Mouse (Mus musculus): ENCODE results near the gene Cipc. TPM values are rescaled to one million over a fixed set of nuclear protein-coding genes. Genes with fewer than 3 reads are reported as not detected.

Cipc gene
- polyA plus RNA-seq, 1 experiment from 2014 or later, result 32.2 TPM

GRCm38 (mm10) chr12:87000151-87000839 is 53.5 kb downstream of the Cipc start:
- Histone ChIP-seq H3K4me1 (replicated peaks; ENCODE audit: control insufficient read depth, insufficient read depth, low read length) (no peaks in the 10 kb centered on the region), H3K4me3 (ENCODE audit: low read depth, low read length) (no peak overlapping the region), H3K4me2 (replicated peaks; ENCODE audit: low read depth, low read length) (no peak overlapping the region), H3K9me3 (ENCODE audit: control insufficient read depth, low read length) (no peaks in the 10 kb centered on the region), H3K27ac (ENCODE audit: low read depth, low read length) (no peak overlapping the region), H3K9ac (ENCODE audit: low read depth, low read length) (no peak overlapping the region), H3K27me3 (ENCODE audit: control insufficient read depth, insufficient read depth, low read length) (no peaks in the 10 kb centered on the region), H3K36me3 (ENCODE audit: control insufficient read depth, insufficient read depth, low read length) (no peaks in the 10 kb centered on the region)
- DNase-seq (ENCODE audit: low spot score), result peak; percentile 62
- WGBS, result 71% methylated on average over 5 of the region's 5 CpGs
- peak; percentile 10; the same call in 1 of the 2 replicates for ATAC-seq (ENCODE audit: low FRiP score)

DNA sequence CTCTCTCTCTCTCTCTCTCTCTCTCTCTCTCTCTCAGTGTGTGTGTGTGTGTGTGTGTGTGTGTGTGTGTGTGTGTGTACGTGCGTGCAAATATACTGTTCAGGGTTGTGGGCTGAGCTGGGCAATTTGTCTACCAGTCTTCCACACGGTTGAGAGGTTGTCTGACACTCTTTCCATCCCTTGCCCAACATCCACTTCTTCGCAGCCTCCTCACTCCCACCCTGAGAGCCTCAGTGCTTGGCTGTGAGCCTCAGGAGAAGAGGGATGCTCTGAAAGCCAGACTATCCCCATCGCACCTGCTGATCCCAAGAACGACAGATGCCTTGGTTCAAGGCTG is 54.0 kb downstream of the Cipc start:
- H3K4me1 ChIP-seq (replicated peaks; ENCODE audit: control insufficient read depth, insufficient read depth, low read length), result no peaks in the 10 kb centered on the region

GRCm38 (mm10) chr12:87002209-87002608 is 55.4 kb downstream of the Cipc start:
- H3K9ac ChIP-seq (ENCODE audit: low read depth, low read length), result no peak overlapping the region
- H3K4me2 ChIP-seq (replicated peaks; ENCODE audit: low read depth, low read length), result no peak overlapping the region
- no peaks in the 10 kb centered on the region for H3K36me3 ChIP-seq (ENCODE audit: control insufficient read depth, insufficient read depth, low read length)
- 62% methylated on average over 7 of the region's 7 CpGs for WGBS
- no peaks in the 10 kb centered on the region for H3K27me3 ChIP-seq (ENCODE audit: control insufficient read depth, insufficient read depth, low read length)
- ATAC-seq (ENCODE audit: low FRiP score) (no peak), DNase-seq (ENCODE audit: low spot score) (no peak)
- H3K4me1 ChIP-seq (replicated peaks; ENCODE audit: control insufficient read depth, insufficient read depth, low read length), result no peaks in the 10 kb centered on the region
- no peak overlapping the region for H3K27ac ChIP-seq (ENCODE audit: low read depth, low read length)
- H3K9me3 ChIP-seq (ENCODE audit: control insufficient read depth, low read length), result no peaks in the 10 kb centered on the region
- H3K4me3 ChIP-seq (ENCODE audit: low read depth, low read length), result no peak overlapping the region

More for the DNA sequence above, 54.0 kb downstream of the Cipc start:
- H3K4me3 ChIP-seq (ENCODE audit: low read depth, low read length), result no peak overlapping the region
- no peaks in the 10 kb centered on the region for H3K27me3 ChIP-seq (ENCODE audit: control insufficient read depth, insufficient read depth, low read length)
- H3K9ac ChIP-seq (ENCODE audit: low read depth, low read length), result no peak overlapping the region
- DNase-seq (ENCODE audit: low spot score) (no peak), ATAC-seq (ENCODE audit: low FRiP score) (peak; percentile 43; the same call in 1 of the 2 replicates)
- no peak overlapping the region for H3K27ac ChIP-seq (ENCODE audit: low read depth, low read length)
- 43% methylated on average over 6 of the region's 6 CpGs for WGBS
- no peaks in the 10 kb centered on the region for H3K9me3 ChIP-seq (ENCODE audit: control insufficient read depth, low read length)
- no peak overlapping the region for H3K4me2 ChIP-seq (replicated peaks; ENCODE audit: low read depth, low read length)
- H3K36me3 ChIP-seq (ENCODE audit: control insufficient read depth, insufficient read depth, low read length), result no peaks in the 10 kb centered on the region

DNA sequence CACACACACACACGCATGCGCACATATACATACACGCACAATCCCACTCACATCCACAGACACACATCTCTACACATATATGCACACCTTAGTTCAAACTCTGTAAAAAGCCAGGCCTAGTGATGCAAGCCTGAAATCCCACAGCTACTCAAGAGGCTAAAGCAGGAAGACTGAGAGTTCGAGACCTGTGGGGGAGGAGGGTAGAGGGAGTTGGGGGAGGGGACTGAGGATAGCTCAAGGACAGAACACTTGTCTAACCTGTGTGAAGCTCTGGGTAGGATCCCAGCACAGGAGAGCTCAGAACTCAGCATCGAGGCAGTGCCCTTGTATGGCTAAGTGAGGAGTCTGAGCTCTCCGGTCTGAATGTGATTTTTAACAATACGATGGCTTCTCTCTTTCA is 56.0 kb downstream of the Cipc start:
- 68% methylated on average over 7 of the region's 7 CpGs for WGBS
- Histone ChIP-seq H3K4me1 (replicated peaks; ENCODE audit: control insufficient read depth, insufficient read depth, low read length) (no peaks in the 10 kb centered on the region), H3K9ac (ENCODE audit: low read depth, low read length) (no peak overlapping the region), H3K9me3 (ENCODE audit: control insufficient read depth, low read length) (no peaks in the 10 kb centered on the region), H3K27ac (ENCODE audit: low read depth, low read length) (no peak overlapping the region), H3K4me3 (ENCODE audit: low read depth, low read length) (no peak overlapping the region), H3K4me2 (replicated peaks; ENCODE audit: low read depth, low read length) (no peak overlapping the region), H3K36me3 (ENCODE audit: control insufficient read depth, insufficient read depth, low read length) (no peaks in the 10 kb centered on the region), H3K27me3 (ENCODE audit: control insufficient read depth, insufficient read depth, low read length) (no peaks in the 10 kb centered on the region)
- DNase-seq (ENCODE audit: low spot score) (no peak), ATAC-seq (ENCODE audit: low FRiP score) (no peak)

GRCm38 (mm10) chr12:87003606-87004005 is 56.8 kb downstream of the Cipc start:
- no peak overlapping the region for H3K4me2 ChIP-seq (replicated peaks; ENCODE audit: low read depth, low read length)
- no peaks in the 10 kb centered on the region for H3K4me1 ChIP-seq (replicated peaks; ENCODE audit: control insufficient read depth, insufficient read depth, low read length)
- 67% methylated on average over 3 of the region's 3 CpGs for WGBS
- ATAC-seq (ENCODE audit: low FRiP score), result no peak
- DNase-seq (ENCODE audit: low spot score), result no peak
- H3K4me3 ChIP-seq (ENCODE audit: low read depth, low read length), result no peak overlapping the region
- no peaks in the 10 kb centered on the region for H3K36me3 ChIP-seq (ENCODE audit: control insufficient read depth, insufficient read depth, low read length)
- no peaks in the 10 kb centered on the region for H3K9me3 ChIP-seq (ENCODE audit: control insufficient read depth, low read length)
- H3K27ac ChIP-seq (ENCODE audit: low read depth, low read length), result no peak overlapping the region
- no peak overlapping the region for H3K9ac ChIP-seq (ENCODE audit: low read depth, low read length)
- no peaks in the 10 kb centered on the region for H3K27me3 ChIP-seq (ENCODE audit: control insufficient read depth, insufficient read depth, low read length)

- WGBS, result 87% methylated on average over 4 of the region's 4 CpGs
- ATAC-seq (ENCODE audit: low FRiP score) (no peak), DNase-seq (ENCODE audit: low spot score) (no peak)
- Histone ChIP-seq H3K9me3 (ENCODE audit: control insufficient read depth, low read length) (no peaks in the 10 kb centered on the region), H3K9ac (ENCODE audit: low read depth, low read length) (no peak overlapping the region), H3K4me1 (replicated peaks; ENCODE audit: control insufficient read depth, insufficient read depth, low read length) (no peaks in the 10 kb centered on the region), H3K27me3 (ENCODE audit: control insufficient read depth, insufficient read depth, low read length) (no peaks in the 10 kb centered on the region), H3K27ac (ENCODE audit: low read depth, low read length) (no peak overlapping the region), H3K36me3 (ENCODE audit: control insufficient read depth, insufficient read depth, low read length) (no peaks in the 10 kb centered on the region), H3K4me3 (ENCODE audit: low read depth, low read length) (no peak overlapping the region), H3K4me2 (replicated peaks; ENCODE audit: low read depth, low read length) (no peak overlapping the region)
Observed at GRCm38 (mm10) chr12:87004596-87004995, 57.8 kb downstream of the Cipc start.

Other genes starting within 250 kb of the Cipc start
- gene Angel1, start 220.6 kb upstream of the Cipc start, polyA plus RNA-seq (2014; fragmentation: Nextera tagmentation; extraction: Ambion mirVana), result 8.4 and 11.6 TPM in 2 replicates
- not detected in 2 replicates for gene Lrrc74a, start 212.7 kb upstream of the Cipc start, polyA plus RNA-seq (2014; fragmentation: Nextera tagmentation; extraction: Ambion mirVana)
- gene Irf2bpl, start 62.2 kb upstream of the Cipc start, polyA plus RNA-seq (2014; fragmentation: Nextera tagmentation; extraction: Ambion mirVana), result 16.0 and 21.3 TPM in 2 replicates
- gene Zdhhc22, start 43.4 kb downstream of the Cipc start, polyA plus RNA-seq (2014; fragmentation: Nextera tagmentation; extraction: Ambion mirVana), result 0.82 and 0.89 TPM in 2 replicates
- 0.66 and 1.4 TPM in 2 replicates for gene Tmem63c, start 74.3 kb downstream of the Cipc start, polyA plus RNA-seq (2014; fragmentation: Nextera tagmentation; extraction: Ambion mirVana)
- 0.14 and 0.28 TPM in 2 replicates for gene Ngb, start 155.5 kb downstream of the Cipc start, polyA plus RNA-seq (2014; fragmentation: Nextera tagmentation; extraction: Ambion mirVana)
- gene Gstz1, start 200.1 kb downstream of the Cipc start, polyA plus RNA-seq (2014; fragmentation: Nextera tagmentation; extraction: Ambion mirVana), result 26.0 and 31.4 TPM in 2 replicates
- 14.8 and 17.0 TPM in 2 replicates for gene Pomt2, start 200.9 kb downstream of the Cipc start, polyA plus RNA-seq (2014; fragmentation: Nextera tagmentation; extraction: Ambion mirVana)

Measured in hindbrain, embryonic 11.5 days (tissue).